Mouse (Mus musculus) thymus, postnatal 4 days (tissue): ENCODE measurements around the gene Dll1.

Source experiments
- DNase-seq: peaks from one replicate; pipeline ENCODE4 v3.0.0; 2021

The Dll1 gene

GRCm38 (mm10) chr17:15325976-15326842 is 50.5 kb downstream of the Dll1 start:
- DNase-seq: no peak

GRCm38 (mm10) chr17:15323191-15323834 is 53.4 kb downstream of the Dll1 start:
- no peak for DNase-seq
